Mouse (Mus musculus): ENCODE data around the gene Prcc.
"Not testable (repeated sequence)": the region's sequence is repeated elsewhere in the genome, so short reads cannot be mapped to it uniquely, and the experiment has no call there.

Prcc gene

DNA sequence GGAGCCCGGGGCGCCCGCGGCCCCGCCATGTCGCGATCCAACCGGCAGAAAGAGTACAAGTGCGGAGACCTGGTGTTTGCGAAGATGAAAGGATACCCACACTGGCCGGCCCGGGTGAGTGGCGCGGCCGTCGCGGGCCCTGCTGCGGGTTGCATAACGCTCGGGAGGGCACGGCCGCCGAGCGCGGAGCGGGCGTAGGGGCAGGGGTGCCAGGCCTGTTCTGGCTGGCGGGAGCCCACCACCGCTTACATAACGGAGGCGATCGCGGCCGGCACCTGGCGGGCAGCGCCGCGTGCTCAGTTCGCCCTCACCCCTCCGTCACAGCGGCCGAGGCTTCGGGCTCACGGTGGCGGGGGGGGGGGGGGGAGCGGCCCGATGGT, 21.2 kb upstream of the Prcc start:
- no peak for DNase-seq (ENCODE audit: extremely low read depth, low read depth)

DNA sequence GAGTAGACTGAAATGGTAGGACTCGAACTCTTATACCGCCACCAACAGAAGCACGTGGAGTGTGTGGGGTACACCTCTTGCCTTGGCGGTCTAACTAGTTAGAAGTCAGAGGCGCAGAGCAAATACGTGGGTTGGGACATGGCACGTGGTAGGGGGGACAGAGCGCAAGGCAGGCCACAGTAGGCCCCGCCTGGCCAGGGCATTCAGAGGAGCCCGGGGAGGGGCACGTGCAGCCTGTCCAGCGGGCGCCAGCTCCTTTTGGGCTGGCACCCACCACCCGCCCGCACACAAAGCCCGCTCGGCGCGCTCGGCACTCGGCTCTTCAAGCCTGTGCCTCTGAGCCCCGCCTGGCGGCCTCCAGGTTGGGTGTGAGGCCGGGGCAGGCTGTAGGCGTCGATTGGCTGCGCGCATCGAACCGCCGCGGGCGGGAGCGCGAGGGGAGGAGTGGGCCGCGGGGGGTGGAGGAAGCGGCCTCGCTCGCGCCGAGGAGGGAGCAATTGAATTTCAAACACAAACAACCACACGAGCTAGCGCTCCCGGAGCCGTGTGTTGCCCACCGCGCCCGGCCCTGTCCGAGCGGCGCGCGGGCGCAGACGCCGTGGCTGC, 20.6 kb upstream of the Prcc start, which contains the start of gene Hdgf:
Gene Hdgf, plus strand, starts transcription at position 442 of the 606 bp plus-strand sequence.
- DNase-seq (ENCODE audit: extremely low read depth, low read depth), result peak; percentile 98

DNA sequence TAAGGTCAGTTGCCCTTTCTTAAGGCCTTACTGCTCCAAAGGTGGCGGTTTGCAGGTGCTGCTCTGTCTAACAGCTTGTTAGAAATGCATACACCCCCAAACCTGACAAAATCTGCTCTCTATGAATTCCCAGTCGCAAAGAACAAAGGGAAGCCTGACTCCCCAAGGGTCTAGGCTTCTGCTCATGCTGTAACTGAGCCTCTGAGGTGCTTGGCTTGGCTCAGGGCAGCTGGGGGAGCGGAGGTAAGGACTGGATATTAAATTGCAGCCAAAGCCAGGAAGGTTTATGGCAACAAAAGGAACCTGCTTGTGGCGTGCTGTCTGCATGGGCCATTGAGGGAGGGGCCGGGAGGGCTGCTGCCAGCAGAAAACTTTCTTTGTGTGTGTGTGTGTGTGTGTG, 18.4 kb upstream of the Prcc start:
- DNase-seq (ENCODE audit: extremely low read depth, low read depth), result no peak

DNA sequence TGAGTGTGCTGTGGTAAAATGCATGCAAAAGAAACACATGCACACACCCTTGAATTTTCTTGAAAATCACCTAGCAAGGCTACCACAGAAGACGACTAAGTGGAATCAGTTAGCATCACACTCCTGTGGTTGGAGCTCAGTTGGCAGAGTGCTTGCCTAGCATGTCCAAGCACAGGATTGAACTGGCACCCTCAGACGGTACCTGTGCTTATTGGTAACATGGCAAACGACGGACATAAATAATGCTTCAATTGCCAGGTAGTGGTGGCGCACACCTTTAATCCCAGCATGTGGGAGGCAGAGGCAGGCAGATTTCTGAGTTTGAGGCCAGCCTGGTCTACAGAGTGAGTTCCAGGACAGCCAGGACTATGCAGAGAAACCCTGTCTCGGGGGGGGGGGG, 16.6 kb upstream of the Prcc start:
- DNase-seq (ENCODE audit: extremely low read depth, low read depth), result not testable (repeated sequence)

DNA sequence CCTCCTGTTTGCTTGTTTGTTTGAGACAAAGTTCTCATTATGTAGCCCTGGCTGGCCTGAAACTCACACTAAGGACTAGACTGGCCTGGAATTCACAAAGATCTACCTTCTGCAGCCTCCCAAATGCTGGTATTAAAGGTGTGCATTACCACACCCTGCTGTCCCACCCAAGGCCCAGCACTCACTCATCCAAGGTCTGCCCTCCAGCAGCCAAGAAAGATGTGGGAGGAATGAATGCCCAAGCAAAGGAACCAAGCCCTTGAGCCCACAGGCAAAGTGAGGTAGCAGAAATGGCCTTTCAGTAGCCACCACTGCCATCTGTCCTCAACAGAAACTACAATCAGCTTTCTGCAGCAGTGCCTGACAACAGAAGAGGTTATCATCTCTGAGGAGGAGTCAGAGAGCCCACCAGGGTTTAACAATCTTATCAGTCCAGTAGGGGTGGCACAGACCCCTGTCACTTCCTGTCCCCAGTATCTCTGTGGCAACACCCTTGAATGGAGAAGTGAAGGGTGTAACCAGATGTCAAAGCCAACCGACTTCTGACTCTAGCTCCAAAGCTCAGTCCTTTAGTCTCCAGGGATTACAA, 15.7 kb upstream of the Prcc start:
- peak; percentile 100 for DNase-seq (ENCODE audit: extremely low read depth, low read depth)

DNA sequence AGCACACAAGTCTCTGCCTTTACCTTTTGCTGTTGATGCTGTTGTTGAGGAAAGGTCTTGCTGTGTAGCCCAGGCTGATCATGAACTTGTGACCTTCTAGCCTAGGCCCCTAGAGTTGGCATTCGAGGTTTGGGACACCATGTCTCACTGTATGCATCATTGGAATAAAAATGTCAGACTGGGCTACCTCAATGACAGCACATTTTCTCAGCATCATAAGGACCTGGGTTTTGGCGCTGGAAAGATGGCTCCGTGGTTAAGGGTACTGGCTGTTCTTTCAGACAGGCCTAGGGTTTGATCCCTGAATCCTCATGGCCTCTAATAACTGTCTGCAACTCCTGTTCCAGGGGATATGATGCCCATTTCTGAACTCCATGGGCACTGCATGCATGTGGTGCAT, 14.4 kb upstream of the Prcc start:
- no peak for DNase-seq (ENCODE audit: extremely low read depth, low read depth)

DNA sequence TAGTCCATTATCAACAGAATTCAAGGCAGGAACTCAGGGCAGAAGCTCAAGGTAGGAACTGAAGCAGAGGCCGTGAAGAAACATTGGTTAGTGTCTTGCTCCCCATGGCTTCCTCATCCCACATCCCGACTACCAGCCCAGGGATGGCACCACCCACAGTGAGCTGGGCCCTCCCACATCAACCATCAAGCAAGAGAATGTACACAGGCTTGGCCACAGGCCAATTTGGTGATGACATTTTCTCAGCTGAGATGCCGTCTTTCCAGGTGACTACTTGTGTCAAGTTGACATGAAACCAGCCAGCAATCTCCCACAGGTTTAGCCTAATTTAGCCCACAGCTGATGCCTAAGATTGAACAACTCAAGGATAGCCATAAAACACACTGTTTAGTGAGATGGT, 13.9 kb upstream of the Prcc start:
- no peak for DNase-seq (ENCODE audit: extremely low read depth, low read depth)

DNA sequence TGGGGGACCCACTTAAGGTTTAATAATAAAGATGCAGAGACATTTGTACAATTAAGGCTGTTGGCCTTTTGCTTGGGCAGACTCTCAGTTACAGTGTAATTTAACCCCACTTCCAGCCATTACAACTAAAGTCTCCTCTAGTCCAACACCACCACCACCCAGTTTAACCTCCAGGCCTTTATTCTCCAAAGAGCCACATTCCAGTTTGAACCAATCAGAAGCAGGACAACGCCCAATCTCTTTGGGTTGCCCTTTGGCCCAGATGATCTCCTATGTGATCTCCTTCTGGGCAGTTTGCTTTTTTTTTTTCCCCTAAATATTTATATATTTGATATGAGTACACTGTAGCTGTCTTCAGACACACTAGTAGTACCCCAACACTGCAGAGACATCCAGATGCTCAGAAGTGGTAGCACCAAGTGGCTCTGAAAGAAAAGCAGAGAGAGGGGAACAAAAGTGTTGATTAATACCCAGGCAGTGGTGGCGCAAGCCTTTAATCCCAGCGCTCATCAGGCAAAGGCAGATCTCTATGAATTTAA, 8.0 kb upstream of the Prcc start:
- DNase-seq (ENCODE audit: extremely low read depth, low read depth), result no peak

DNA sequence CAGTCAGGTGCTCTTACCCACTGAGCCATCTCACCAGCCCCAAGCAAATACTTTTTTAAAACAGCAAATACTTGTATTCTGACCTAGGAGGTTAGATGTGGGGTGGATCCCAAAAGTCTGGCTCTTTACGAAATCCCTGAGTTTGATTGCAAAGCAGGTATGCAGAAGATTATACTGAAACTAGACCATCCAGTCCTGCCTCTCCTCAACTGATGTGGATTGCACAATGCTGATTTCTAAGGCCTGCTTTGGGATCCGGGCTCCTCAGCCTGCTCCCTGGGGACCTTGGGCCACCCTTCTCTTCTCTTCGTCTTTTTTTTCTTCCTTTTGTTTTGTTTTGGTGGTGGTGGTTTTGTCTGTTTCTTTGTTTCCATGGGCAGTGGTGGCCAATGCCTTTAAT, 6.1 kb upstream of the Prcc start:
- no peak for DNase-seq (ENCODE audit: extremely low read depth, low read depth)

DNA sequence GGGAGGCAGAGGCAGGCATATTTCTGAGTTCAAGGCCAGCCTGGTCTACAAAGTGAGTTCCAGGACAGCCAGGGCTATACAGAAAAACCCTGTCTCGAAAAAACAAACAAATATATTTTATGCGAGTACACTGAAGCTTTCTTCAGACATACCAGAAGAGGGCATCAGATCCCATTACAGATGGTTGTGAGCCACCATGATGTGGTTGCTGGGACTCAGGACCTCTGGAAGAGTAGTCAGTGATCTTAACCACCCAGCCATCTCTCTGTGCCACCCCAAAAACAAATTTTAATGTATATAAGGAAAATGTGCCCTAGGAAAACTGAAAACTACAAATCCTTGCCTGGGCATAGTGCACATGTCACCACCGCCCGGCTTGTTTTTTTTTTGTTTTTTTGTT, 2.0 kb upstream of the Prcc start:
- not testable (repeated sequence) for DNase-seq (ENCODE audit: extremely low read depth, low read depth)

DNA sequence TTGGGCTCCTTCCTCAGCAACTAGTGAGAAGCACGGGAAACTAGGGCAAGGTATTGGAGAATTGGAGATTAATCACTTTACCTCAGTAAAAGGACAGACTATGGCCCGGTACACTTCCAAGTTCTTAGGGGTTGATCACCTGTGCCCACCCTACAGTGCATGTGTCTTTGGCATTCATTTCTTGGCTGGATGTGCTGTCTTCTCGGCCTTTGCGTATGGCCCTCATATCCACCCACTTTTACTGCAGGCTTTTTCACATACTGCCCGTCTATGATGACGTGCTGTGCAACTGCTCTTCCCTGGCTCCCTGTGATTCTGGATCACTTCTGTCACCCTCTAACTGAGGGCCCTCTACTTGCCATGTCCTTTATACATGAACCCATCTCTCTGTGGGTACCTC, 1.0 kb upstream of the Prcc start:
- no peak for DNase-seq (ENCODE audit: extremely low read depth, low read depth)

DNA sequence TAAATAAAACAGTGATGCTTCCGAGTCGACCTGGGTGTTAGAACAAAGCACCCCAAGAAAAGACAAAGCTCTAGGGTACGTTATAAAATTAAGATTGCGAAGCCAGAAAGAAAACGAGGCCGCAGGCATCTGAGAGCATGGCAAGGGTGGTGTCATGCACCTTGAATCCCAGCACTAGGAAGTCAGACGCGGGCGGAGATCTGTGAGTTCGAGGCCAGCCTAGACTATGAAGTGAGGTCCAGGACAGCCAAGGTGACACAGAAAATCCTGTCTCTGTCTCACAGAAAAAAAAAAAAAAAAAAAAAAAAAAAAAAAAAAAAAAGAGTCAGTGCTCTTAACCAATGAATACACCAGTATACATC, 577 bp upstream of the Prcc start:
- no peak for DNase-seq (ENCODE audit: extremely low read depth, low read depth)

DNA sequence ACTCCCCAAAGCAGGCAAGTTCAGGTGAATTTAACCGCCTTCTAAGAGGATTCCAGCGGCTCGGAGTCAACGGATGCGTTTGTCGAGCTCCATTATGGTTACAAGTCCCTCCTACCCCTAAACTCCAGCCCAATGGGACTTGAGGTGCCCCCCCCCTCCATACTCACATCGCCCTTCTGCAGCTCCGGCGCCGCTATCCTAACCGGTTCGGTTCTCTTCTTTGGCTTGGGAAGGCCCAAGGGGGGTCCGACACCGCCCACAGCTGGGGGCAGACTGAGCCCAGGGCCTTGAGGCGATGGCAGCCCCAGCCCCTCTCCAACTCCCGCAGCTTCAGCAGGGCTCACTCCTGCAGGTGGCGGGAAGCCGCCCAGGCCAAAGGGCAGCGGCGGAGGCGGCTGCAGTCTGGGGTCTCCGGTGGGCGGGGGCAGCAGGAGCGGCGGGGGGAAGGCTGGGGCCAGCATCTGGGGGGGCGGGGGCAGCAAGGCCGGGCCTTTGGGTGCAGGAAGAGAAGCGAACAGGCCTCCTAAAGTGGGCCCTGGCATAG, 628 bp downstream of the Prcc start:
- DNase-seq (ENCODE audit: extremely low read depth, low read depth), result peak; percentile 50

DNA sequence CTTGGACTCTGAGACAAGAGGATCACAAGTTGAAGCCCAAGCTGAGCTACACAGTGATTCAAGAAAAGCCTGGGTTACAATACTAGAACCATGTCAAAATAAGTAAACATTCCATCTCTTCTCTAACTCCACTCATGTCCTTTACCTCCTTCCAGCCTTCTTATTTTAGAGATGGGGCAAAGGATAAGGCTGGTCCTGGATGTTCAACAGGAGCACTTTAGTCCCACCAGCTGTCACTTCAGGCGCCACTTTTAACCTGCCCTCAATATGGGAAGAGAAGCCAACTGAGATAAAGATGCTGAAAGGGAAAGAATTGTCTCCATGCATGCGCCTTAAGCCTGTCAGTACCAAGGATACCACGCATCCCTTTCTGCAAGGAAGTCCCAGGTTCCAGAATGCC, 1.1 kb downstream of the Prcc start:
- no peak for DNase-seq (ENCODE audit: extremely low read depth, low read depth)

DNA sequence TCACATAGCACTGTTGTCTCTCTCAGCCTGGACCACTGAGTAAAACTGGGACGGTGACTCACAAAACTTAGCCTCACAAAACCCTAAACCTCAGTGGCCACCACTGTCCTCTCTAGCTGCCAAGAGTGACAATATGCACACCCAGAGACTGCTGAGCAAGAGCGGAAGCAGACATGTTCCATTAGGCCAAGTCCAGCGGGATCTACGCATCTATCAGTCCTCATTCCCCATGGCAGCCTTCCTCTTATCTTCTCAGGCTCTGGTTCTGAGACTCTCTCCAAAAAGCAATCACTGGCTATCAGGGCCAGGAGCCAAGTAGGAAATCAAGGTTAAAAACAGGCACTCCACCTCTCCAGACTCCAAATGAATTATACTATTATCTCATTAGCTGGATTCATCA, 7.7 kb downstream of the Prcc start:
- DNase-seq (ENCODE audit: extremely low read depth, low read depth), result no peak

DNA sequence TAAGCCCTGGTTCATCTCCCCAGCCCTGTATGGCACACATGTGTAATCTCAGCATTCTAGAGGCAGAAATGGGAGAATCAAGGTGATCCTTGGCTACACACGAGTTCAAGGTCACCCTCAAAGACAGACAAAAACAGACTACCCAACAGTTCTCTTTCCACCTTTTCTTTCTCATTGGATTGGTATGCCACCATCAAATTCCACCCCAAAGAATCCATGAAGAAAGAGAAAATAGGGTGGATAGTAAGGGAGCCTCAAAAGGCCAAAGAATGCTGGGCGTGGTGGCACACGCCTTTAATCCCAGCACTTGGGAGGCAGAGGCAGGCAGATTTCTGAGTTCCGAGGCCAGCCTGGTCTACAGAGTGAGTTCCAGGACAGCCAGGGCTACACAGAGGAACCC, 21.3 kb downstream of the Prcc start:
- not testable (repeated sequence) for DNase-seq (ENCODE audit: extremely low read depth, low read depth)

DNA sequence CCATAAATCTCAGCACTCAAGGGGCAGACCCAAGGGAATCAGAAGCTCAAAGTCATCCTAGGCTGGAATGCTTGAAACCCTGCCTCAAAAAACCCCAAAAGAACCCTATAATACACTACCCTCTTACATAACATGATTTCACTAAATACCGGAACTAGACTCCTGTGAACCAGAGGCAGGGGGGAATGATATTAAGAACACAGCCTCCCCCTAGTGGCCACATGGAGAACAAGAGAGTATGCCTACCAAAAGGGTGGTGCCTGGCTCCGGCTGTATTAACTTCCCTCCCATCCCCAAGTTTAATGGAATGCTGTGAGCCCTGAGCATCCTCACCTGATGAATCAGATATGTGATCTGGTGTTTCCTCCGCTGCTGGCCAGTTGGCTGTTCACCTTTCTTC, 25.6 kb downstream of the Prcc start:
- peak; percentile 61 for DNase-seq (ENCODE audit: extremely low read depth, low read depth)

DNA sequence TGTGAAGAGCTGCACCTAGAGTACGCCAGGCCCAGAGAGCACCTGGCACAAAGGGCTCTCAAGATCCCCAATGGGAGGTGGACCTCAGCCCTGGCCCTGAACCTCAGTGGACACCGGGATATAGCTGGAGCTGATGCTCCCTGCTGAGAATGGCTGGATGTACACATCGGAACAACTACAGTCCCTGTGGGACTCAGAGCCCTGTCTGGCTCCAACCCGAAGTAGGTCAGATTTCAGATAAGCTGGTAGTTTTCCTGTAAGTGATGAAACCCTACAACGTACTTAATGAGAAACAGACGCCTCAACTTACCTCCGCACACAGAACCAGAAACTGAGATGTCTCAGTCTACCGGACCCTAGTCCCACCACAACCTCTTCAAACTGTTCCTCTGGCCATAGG, 27.7 kb downstream of the Prcc start:
- no peak for DNase-seq (ENCODE audit: extremely low read depth, low read depth)

DNA sequence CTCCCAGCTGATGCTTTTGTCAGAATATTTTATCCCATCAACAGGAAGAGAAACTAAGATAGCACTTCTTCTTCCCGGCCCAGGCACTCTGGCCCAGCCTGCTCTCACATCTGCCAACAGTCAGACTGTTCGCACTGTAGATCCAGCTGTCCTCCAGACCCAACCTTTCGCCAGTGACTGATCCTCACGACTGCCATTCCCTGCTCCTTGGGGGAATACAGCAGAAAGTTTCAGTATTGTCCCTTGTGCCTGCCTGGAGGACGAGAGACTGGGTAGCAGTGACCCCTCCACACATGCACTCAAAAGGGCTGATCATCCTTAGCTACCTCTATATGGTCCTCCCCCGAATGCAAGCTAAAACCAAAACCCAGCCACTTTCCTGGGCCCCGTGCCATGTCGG, 29.5 kb downstream of the Prcc start:
- no peak for DNase-seq (ENCODE audit: extremely low read depth, low read depth)

DNA sequence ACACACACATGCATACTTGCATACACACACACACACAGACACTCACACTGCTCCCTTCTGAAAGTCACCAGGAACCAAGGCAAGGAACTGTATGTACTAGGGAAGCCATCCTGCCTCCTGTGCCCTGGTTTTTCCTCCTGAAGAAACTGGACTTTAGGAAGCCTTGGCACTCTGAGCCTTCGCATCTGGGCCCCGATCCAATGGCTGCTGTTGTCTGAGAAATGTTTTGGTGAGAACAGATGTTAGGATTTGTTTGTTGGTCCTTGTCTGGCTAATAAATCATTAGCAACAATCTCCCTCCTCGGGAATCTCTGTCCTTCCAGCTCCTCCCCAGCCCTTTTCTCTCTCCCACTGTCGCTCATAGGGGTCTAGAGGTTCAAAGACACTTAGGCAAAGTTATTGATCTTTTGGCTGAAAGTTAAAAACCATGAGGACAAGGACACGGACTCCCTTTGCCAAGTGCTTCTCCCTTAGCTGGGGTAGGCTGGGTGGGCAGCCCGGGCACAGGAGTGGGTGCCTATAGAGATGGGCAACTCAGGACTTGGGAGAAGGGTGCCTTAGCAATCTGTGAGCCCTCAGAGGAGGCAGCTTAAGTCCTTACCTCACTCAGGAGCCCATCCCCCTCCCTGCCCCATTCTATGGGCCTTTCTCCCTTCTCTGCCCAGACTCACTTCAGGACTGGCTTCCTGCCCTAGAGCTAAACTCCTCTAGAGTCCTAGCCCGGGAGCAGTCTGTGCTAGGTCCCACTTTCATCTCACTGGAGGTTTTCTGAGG, 30.4 kb downstream of the Prcc start:
- DNase-seq (ENCODE audit: extremely low read depth, low read depth), result no peak

DNA sequence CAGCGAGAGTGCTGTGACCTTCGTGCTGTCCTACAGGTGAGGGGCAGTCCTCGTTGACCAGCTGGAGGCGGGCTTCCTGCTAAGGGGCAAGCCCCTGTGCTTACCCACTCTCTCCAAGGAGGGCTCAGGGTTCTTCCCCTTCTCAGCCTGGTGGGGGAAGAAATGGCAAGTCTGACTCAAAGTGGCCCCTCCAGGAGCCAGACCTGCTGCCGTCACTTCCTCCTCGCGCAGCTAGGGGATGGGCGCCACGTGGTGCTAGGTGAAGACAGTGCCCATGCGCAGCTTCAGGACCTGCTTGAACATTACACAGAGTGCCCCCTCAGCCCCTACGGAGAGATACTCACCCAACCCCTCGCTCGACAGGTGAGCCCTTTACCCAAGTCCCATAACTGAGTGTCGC, 36.3 kb downstream of the Prcc start:
- no peak for DNase-seq (ENCODE audit: extremely low read depth, low read depth)

DNA sequence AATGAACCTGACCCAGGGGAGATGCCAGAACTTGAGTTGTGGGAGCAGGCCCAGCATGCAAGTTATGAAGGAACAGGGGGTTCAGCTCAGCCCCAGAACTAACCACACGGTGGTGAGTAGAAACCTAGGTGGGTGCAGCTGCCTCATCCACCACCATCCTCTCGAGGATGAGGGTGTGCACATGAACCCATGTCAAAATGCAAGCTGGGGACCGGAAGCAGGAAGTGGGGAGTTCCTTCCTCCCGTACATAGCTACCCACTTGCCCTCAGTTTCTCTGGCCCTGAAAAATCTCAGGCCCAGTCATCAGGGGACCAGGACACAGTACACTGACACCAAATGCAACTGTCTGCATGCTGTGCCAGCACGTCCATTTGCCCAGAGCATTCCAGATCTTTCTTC, 37.7 kb downstream of the Prcc start:
- no peak for DNase-seq (ENCODE audit: extremely low read depth, low read depth)

Data from MEL-GATA-1-ER (cell line).